Mouse (Mus musculus): Measurements from ENCODE around the gene Rxra.

The Rxra gene

GRCm38 (mm10) chr2:27807684-27808083 is 131.4 kb downstream of the Rxra start:
- no peak for DNase-seq (ENCODE audit: low spot score in 2 of 2)

- no peak for DNase-seq (ENCODE audit: low spot score in 2 of 2)
These were observed 133.7 kb downstream of the Rxra start for GRCm38 (mm10) chr2:27809897-27810296.
